Mouse (Mus musculus): Measurements from ENCODE around the gene Pmpca. TPM values are rescaled to one million over a fixed set of nuclear protein-coding genes. Genes with fewer than 3 reads are reported as not detected.
A peak's percentile ranks its signal among the peaks of the same experiment; 100 is the strongest.

Pmpca gene
- polyA plus RNA-seq, 1 experiment from 2014 or later: 55.4 TPM

GRCm38 (mm10) chr2:26441261-26441660, 52.1 kb downstream of the Pmpca start:
- Histone ChIP-seq H3K27ac (replicated peaks) (no peak overlapping the region), H3K4me2 (replicated peaks; ENCODE audit: low read depth) (no peak overlapping the region), H3K27me3 (ENCODE audit: control insufficient read depth, insufficient read depth, low read length) (no peaks in the 10 kb centered on the region), H3K4me3 (ENCODE audit: low read depth, low read length) (no peak overlapping the region), H3K4me1 (replicated peaks; ENCODE audit: control insufficient read depth, insufficient read depth) (no peaks in the 10 kb centered on the region), H3K36me3 (ENCODE audit: control insufficient read depth, insufficient read depth, low read length) (peaks cover 24% of the 10 kb centered on the region), H3K9me3 (ENCODE audit: control insufficient read depth, low read length) (no peaks in the 10 kb centered on the region), H3K9ac (ENCODE audit: low read length) (no peak overlapping the region)
- DNase-seq (ENCODE audit: low spot score): no peak
- TF ChIP-seq EP300 (optimal IDR thresholded peaks at IDR 0.05) (no peak), CTCF (IDR thresholded peaks at IDR 0.05; ENCODE audit: low read depth) (no peak)
- 95% methylated on average over 4 of the region's 4 CpGs for WGBS
- no peak for ATAC-seq (ENCODE audit: low FRiP score, low TSS enrichment)

GRCm38 (mm10) chr2:26441688-26442087, 52.5 kb downstream of the Pmpca start:
- Histone ChIP-seq H3K36me3 (ENCODE audit: control insufficient read depth, insufficient read depth, low read length) (peaks cover 24% of the 10 kb centered on the region), H3K4me1 (replicated peaks; ENCODE audit: control insufficient read depth, insufficient read depth) (peaks cover 3% of the 10 kb centered on the region), H3K27ac (replicated peaks) (no peak overlapping the region), H3K9me3 (ENCODE audit: control insufficient read depth, low read length) (no peaks in the 10 kb centered on the region), H3K27me3 (ENCODE audit: control insufficient read depth, insufficient read depth, low read length) (no peaks in the 10 kb centered on the region), H3K4me3 (ENCODE audit: low read depth, low read length) (no peak overlapping the region), H3K4me2 (replicated peaks; ENCODE audit: low read depth) (no peak overlapping the region), H3K9ac (ENCODE audit: low read length) (no peak overlapping the region)
- TF ChIP-seq CTCF (IDR thresholded peaks at IDR 0.05; ENCODE audit: low read depth): no peak
- TF ChIP-seq EP300 (optimal IDR thresholded peaks at IDR 0.05): no peak
- WGBS: 55% methylated on average over 5 of the region's 5 CpGs
- DNase-seq (ENCODE audit: low spot score): no peak
- ATAC-seq (ENCODE audit: low FRiP score, low TSS enrichment): no peak

GRCm38 (mm10) chr2:26442843-26443242, 53.7 kb downstream of the Pmpca start:
- 83% methylated on average over 1 of the region's 1 CpGs for WGBS
- 0 out of 2 replicates have a peak overlapping the region, but pooled peaks have one; percentile 9 for H3K9ac ChIP-seq (ENCODE audit: low read length)
- no peak overlapping the region for H3K4me3 ChIP-seq (ENCODE audit: low read depth, low read length)
- no peak overlapping the region for H3K4me2 ChIP-seq (replicated peaks; ENCODE audit: low read depth)
- H3K27me3 ChIP-seq (ENCODE audit: control insufficient read depth, insufficient read depth, low read length): no peaks in the 10 kb centered on the region
- ATAC-seq (ENCODE audit: low FRiP score, low TSS enrichment) (no peak), DNase-seq (ENCODE audit: low spot score) (no peak)
- TF ChIP-seq CTCF (IDR thresholded peaks at IDR 0.05; ENCODE audit: low read depth): no peak
- no peak for TF ChIP-seq EP300 (optimal IDR thresholded peaks at IDR 0.05)
- peaks cover 24% of the 10 kb centered on the region for H3K36me3 ChIP-seq (ENCODE audit: control insufficient read depth, insufficient read depth, low read length)
- no peaks in the 10 kb centered on the region for H3K9me3 ChIP-seq (ENCODE audit: control insufficient read depth, low read length)
- H3K27ac ChIP-seq (replicated peaks): no peak overlapping the region
- peaks cover 7% of the 10 kb centered on the region for H3K4me1 ChIP-seq (replicated peaks; ENCODE audit: control insufficient read depth, insufficient read depth)

- no peaks in the 10 kb centered on the region for H3K27me3 ChIP-seq (ENCODE audit: control insufficient read depth, insufficient read depth, low read length)
- peaks cover 17% of the 10 kb centered on the region for H3K36me3 ChIP-seq (ENCODE audit: control insufficient read depth, insufficient read depth, low read length)
- no peak for TF ChIP-seq EP300 (optimal IDR thresholded peaks at IDR 0.05)
- no peak for TF ChIP-seq CTCF (IDR thresholded peaks at IDR 0.05; ENCODE audit: low read depth)
- H3K9me3 ChIP-seq (ENCODE audit: control insufficient read depth, low read length): no peaks in the 10 kb centered on the region
- peaks cover 7% of the 10 kb centered on the region for H3K4me1 ChIP-seq (replicated peaks; ENCODE audit: control insufficient read depth, insufficient read depth)
- H3K27ac ChIP-seq (replicated peaks): no peak overlapping the region
- peak overlapping the region; percentile 68 for H3K4me2 ChIP-seq (replicated peaks; ENCODE audit: low read depth)
- WGBS: 4% methylated on average over 3 of the region's 3 CpGs
- H3K9ac ChIP-seq (ENCODE audit: low read length): peak overlapping the region; percentile 93
- DNase-seq (ENCODE audit: low spot score) (no peak), ATAC-seq (ENCODE audit: low FRiP score, low TSS enrichment) (no peak)
- peak overlapping the region; percentile 88 for H3K4me3 ChIP-seq (ENCODE audit: low read depth, low read length)
Measured at GRCm38 (mm10) chr2:26443876-26444275, 54.7 kb downstream of the Pmpca start.

GRCm38 (mm10) chr2:26444368-26444767, 55.2 kb downstream of the Pmpca start:
- peak overlapping the region; percentile 96 for H3K27ac ChIP-seq (replicated peaks)
- H3K9me3 ChIP-seq (ENCODE audit: control insufficient read depth, low read length): no peaks in the 10 kb centered on the region
- peak overlapping the region; percentile 88 for H3K4me3 ChIP-seq (ENCODE audit: low read depth, low read length)
- H3K9ac ChIP-seq (ENCODE audit: low read length): peak overlapping the region; percentile 93
- no peaks in the 10 kb centered on the region for H3K27me3 ChIP-seq (ENCODE audit: control insufficient read depth, insufficient read depth, low read length)
- peaks cover 7% of the 10 kb centered on the region for H3K4me1 ChIP-seq (replicated peaks; ENCODE audit: control insufficient read depth, insufficient read depth)
- DNase-seq (ENCODE audit: low spot score) (peak; percentile 40), ATAC-seq (ENCODE audit: low FRiP score, low TSS enrichment) (no peak)
- WGBS: 1% methylated on average over 15 of the region's 15 CpGs
- peak overlapping the region; percentile 68 for H3K4me2 ChIP-seq (replicated peaks; ENCODE audit: low read depth)
- TF ChIP-seq EP300 (optimal IDR thresholded peaks at IDR 0.05) (no peak), CTCF (IDR thresholded peaks at IDR 0.05; ENCODE audit: low read depth) (no peak)
- H3K36me3 ChIP-seq (ENCODE audit: control insufficient read depth, insufficient read depth, low read length): peaks cover 16% of the 10 kb centered on the region

- Histone ChIP-seq H3K27ac (replicated peaks) (peak within 1 kb of the TSS; percentile 96), H3K4me1 (replicated peaks; ENCODE audit: control insufficient read depth, insufficient read depth) (peaks cover 7% of the 10 kb centered on the region), H3K27me3 (ENCODE audit: control insufficient read depth, insufficient read depth, low read length) (no peaks in the 10 kb centered on the region), H3K9me3 (ENCODE audit: control insufficient read depth, low read length) (no peaks in the 10 kb centered on the region), H3K36me3 (ENCODE audit: control insufficient read depth, insufficient read depth, low read length) (peaks cover 11% of the 10 kb centered on the region), H3K4me3 (ENCODE audit: low read depth, low read length) (peak within 1 kb of the TSS; percentile 88), H3K9ac (ENCODE audit: low read length) (peak within 1 kb of the TSS; percentile 93), H3K4me2 (replicated peaks; ENCODE audit: low read depth) (peak within 1 kb of the TSS; percentile 72)
- WGBS: under 1% methylated on average over 58 of the region's 61 CpGs
- TF ChIP-seq EP300 (optimal IDR thresholded peaks at IDR 0.05) (no peak), CTCF (IDR thresholded peaks at IDR 0.05; ENCODE audit: low read depth) (peak; percentile 44)
- peak; percentile 92 for ATAC-seq (ENCODE audit: low FRiP score, low TSS enrichment)
- peak; percentile 100 for DNase-seq (ENCODE audit: low spot score)
Measured at GRCm38 (mm10) chr2:26444946-26445665, 56.0 kb downstream of the Pmpca start, which contains the start of gene Sec16a. Gene Sec16a (minus strand): TSS chr2:26445216.

Measured in stomach, postnatal 0 days (tissue).